Mouse (Mus musculus) adrenal gland, postnatal 10 days (tissue): Measurements from ENCODE around the gene Zfp991. TPM values are rescaled to one million over a fixed set of nuclear protein-coding genes. Genes with fewer than 3 reads are reported as not detected.
A peak's percentile ranks its signal among the peaks of the same experiment; 100 is the strongest.
"Not testable (repeated sequence)": the region's sequence is repeated elsewhere in the genome, so short reads cannot be mapped to it uniquely, and the experiment has no call there.

Experiments
- DNase-seq: peaks from one replicate; pipeline ENCODE4 v3.0.0; 2021; ENCODE audit warnings: mixed read lengths
- total RNA-seq, 2 experiments: library from RNA; stranded (reverse); gene quantifications; 2 replicates each; pipeline ENCODE4 v1.2.3; 2021

The Zfp991 gene
- total RNA-seq, 2 experiments from 2014 or later = 9.5 to 15.8 TPM

DNA sequence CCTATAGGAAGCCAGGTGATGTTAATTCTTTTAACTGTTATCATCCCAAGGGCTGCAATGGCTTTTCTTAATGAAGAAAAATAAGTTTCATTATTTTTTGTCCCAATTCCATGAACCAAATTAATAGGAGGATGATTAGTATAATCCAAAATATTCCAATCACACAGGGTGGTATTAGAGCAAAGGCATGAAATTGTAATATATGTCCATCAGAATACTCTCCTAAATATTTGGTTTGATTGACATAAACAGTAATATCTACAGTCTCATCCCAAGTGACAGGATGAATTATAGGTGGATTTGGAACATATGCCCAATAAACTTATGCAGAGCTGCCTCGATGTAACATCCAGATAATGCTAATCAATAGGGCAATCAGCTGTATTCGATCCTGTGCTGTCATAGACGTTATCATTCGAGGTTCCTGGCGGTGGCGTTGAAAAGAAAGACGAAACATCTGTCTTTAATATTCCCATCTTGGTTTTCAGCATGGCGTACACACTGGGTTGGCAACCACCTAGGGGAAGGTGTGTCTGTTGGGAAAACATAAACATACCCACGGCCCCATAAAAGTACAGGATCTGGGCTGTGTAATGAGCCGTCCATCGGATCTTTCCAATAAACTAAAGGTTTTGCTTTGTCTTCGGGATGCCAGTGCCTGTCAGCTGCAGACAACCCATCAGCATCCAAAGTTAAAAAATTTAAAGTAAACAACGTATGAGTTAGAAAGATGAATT is 50.3 kb downstream of the Zfp991 start:
- DNase-seq = not testable (repeated sequence)

DNA sequence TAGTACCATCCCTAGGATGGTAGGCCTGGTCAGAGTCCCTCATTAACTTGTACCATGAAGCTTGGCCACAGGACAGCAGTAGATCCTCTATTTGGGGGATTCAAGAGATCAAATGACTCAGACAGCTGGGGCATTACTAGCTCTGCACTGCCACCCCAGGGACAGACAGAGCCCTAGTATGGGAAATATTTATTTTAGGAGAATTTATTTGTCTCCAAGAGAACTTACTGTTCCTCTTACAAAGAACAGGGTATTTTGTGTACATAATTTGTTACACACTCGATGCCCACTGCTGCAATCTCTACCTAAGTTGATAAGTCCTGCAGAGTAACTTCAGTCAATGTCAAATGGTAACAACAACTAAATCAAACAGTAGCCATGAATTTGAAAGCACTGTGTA is 55.0 kb downstream of the Zfp991 start:
- DNase-seq = not testable (repeated sequence)

DNA sequence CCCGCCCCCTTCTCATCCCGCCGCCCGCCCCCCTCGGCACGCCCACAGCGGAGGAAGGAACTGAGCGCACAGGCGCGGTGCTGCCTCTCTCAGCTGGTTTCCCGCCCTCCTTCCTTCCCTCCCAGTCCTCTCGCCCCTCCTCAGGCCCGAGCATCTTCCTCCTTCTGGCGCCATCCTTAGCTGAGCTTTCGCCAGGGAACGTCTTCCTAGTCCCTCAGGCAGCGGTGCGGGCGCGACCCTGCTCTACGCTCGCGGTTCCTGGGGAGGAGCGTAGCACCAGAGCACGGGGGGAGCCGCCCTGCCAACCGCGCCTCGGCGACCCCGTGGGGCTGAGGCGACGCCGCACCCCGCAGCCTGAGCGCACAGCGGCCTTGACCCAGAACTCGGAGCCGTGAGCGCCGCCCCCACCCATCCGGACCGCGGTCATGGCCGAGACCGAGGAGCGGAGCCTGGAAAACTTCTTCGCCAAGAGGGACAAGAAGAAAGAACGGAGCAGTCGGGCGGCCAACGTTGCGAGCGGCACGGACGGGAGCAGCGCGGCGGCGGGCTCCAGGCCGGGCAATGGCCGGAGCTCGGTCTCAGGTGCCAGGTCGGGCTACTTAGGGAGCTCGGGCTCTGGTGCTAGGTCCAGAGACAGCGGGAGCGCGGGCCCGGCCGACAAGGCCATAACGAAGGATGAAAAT is 55.6 kb downstream of the Zfp991 start:
- DNase-seq = not testable (repeated sequence)

DNA sequence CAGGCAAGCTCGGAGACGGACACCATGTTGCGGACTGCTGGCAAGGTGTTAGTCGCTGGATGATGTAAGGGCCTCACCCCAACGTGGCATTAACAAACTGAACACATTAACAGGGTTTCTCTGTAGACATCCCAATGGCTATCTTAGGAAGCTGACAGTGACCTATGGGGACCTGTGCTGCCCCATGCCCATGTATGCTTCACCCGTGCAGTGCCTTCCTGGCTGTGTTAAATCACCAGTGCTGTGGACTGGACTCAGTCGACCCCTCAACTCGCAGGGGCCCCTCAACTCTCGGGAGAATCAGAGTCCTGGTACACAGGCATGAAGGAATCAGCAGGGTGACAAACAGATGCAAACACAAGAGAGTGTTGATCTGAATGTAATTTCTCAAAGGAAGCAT is 63.3 kb downstream of the Zfp991 start:
- DNase-seq = not testable (repeated sequence)

DNA sequence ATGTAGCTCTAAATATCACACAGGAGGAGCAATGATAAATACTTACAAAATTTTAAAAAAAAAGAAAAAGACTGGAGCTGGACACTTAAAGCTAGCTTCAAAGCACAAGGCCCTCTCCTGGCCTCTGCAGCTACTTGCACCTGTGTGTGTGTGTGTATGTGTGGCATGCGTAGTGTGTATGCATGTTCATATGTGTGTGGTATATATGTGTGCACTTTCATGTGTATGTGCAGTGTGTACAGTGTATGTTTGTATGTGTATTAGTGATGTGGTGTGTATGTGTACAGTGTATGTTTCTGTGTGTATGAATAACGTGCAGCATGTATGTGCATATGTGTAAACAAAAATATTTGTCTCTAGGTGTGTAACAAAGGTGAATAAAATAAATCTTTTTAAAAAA is 65.4 kb downstream of the Zfp991 start:
- DNase-seq = not testable (repeated sequence)

DNA sequence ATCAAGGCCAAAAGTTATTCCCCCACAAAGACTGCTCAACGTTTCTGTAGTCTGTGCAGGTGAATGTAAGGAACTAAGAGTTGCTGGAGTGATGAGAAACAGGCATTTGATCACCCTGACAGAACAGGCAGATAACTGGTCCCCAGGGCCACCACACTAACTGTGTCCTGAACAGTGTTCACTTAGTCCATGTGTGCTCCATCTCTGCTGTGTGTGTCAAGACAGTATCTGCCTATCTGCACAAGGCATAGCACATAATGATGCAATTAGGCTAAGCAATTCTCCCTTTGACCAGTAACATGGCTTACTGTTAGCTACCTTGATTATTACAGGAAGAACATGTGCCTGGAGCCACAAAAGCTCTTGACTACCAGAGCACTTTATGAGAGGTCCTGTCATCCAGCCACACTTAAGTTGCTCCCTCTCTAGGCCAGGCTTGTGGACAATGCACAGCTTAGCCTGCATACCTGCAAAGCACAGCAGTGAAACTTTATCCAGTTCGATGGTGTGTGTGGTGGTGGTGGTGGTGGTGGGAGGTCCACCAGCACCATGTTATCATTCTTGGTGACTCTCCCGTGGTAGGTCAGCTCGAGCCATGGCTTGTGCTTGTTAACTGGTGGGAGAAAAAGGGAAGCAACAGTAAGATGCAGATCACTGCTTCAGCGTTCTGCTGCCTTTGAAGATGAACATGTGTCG is 67.4 kb downstream of the Zfp991 start:
- not testable (repeated sequence) for DNase-seq

DNA sequence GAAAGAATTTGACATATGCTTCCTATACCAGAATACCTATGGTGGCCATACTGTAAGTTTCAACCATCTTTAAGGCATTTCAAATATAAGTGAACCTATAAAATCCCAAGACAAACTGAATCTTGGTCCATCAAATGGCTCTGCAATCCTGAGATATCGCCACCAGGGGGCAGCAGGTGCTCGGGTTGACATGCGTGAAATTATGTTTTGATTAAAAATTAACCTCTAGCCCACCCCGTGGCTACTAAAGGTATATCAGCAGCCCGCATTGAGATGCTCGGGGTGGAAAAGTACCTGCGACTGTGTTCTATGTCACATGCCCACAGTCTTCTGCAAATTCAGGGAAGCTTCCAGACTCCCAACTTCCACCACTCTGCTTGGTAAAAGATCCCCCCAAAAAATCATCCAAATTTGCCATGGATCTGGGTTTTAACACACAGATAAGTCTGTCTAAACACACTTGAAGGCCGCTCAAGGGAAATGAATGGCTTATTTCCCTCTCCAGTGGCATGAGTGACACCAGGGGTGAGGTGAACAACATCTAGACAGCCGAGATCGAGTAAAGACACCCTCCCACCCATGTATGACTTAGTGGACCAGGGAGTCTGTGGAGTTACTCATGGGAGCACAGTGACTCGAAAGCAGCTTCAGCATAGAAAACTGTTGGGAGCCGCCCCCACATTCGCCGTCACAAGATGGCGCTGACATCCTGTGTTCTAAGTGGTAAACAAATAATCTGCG is 70.3 kb downstream of the Zfp991 start:
- not testable (repeated sequence) for DNase-seq

DNA sequence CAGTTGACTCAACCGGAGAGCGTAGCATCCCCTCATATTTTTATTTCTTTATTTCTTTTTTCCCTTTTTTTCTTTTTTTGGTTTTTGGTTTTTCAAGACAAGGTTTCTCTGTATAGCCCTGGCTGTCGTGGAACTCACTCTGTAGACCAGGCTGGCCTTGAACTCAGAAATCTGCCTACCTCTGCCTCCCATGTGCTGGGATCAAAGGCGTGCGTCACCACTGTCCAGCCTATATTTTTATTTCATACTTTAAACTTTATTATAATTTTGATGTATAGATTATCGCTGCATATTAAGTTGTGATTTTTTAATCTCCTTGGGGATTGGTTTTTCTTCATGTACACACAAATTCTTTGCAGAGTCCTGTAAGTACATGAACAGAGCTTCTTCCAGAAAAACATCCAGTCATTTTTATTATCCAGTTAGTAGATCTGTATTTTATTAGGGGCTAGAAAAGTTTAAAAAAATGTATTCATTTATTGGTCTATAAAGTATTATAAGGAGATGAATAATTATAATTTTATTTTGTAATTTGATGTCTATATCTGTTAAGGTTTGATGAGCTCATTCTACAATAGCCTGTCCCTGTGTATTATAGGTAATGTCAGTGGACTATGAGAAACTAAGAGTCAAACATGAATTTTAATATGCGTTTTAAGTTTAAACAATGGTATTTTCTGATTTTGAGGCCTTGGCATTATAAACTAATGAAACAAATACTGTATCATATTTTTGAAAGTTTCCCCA is 80.5 kb downstream of the Zfp991 start:
- DNase-seq = not testable (repeated sequence)

DNA sequence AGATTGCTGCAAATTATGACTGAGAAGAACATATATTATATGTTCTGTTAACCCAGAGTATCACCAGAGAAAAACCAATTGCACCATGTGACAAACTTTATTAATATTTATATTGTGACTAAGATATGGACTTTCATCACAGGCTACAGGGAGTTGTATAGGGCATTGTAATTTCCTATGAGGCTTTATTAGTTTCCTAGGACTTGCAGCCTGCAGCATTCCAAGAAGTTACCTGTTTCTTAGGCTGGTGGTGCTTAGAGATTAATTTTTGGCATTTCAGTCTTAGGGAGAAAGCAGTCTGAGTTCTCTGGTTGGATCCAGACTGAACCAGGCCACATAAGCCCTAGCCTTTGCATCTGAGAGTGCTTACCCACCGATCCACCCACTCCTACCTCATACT is 82.4 kb downstream of the Zfp991 start:
- not testable (repeated sequence) for DNase-seq

DNA sequence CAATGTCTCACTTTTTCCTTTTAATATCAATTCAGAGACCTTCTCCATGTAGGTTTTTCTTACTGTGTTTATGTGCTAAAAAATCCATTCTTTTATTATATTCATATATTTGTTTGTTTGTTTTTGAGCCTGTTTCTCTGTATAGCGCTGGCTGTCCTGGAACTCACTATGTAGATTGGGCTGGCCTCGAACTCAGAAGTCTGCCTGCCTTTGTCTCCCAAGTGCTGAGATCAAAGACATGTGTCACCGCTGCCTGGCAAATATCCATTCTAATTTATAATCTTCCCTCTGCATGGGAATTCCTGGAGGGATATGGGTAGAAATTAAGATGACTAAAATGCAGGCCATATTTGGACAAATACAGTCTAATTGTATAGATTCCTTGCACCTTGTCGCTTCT is 85.8 kb downstream of the Zfp991 start:
- DNase-seq = not testable (repeated sequence)

DNA sequence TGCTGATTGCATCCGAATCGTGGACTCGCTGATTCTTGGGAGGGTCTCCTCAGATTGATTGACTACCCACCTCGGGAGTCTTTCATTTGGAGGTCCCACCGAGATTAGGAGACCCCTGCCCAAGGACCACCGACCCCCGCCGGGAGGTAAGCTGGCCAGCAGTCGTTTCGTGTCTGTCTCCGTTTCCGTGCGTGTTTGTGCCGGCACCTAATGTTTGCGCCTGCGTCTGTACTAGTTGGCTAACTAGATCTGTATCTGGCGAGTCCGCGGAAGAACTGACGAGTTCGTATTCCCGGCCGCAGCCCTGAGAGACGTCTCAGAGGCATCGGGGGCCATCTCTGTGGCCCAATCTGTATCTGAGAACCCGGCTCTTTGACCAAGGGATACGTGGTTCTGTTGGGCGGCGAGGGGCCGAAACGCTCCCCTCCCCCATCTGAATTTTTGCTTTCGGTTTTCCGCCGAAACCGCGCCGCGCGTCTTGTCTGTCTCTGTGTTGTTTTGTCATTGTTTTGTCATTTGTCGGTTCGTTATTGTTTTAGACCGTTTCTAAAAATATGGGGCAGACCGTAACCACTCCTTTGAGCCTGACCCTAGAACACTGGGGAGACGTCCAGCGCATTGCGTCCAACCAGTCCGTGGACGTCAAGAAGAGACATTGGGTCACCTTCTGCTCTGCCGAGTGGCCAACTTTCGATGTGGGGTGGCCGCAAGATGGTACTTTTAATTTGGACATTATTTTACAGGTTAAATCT is 87.7 kb downstream of the Zfp991 start:
- DNase-seq = peak; percentile 30

DNA sequence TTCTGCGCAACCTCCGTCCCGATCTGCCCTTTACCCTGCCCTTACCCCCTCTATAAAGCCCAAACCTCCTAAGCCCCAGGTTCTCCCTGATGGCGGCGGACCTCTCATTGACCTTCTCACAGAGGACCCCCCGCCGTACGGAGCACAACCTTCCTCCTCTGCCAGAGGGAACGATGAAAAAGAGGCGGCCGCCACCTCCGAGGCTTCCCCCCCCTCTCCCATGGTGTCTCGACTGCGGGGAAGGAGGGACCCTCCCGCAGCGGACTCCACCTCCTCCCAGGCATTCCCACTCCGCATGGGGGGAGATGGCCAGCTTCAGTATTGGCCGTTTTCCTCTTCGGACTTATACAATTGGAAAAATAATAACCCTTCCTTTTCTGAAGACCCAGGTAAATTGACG is 88.4 kb downstream of the Zfp991 start:
- DNase-seq = peak; percentile 30

DNA sequence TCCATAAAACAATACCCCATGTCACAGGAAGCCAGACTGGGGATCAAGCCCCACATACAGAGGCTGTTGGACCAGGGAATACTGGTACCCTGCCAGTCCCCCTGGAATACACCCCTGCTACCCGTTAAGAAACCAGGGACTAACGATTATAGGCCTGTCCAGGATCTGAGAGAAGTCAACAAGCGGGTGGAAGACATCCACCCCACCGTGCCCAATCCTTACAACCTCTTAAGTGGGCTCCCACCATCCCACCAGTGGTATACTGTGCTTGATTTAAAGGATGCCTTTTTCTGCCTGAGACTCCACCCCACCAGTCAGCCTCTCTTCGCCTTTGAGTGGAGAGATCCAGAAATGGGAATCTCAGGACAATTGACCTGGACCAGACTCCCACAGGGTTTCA is 90.2 kb downstream of the Zfp991 start:
- not testable (repeated sequence) for DNase-seq

DNA sequence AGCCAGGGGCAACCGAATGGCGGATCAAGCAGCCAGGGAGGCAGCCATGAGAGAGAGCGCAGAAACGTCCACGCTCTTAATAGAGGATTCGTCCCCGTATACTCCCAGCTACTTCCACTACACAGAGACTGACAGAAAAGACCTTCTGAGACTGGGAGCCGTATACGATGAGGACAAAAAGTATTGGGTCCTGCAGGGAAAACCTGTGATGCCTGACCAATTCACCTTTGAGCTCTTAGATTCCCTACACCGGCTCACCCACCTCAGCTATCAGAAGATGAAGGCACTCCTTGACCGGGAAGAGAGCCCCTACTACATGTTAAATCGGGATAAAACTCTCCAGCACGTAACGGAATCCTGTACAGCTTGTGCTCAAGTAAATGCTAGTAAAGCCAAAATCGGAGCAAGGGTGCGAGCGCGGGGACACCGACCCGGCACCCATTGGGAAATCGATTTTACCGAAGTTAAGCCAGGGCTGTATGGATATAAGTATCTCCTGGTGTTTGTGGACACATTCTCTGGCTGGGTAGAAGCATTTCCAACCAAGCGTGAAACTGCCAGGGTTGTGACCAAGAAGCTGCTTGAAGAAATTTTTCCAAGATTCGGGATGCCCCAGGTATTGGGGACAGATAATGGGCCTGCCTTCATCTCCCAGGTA is 92.1 kb downstream of the Zfp991 start:
- peak; percentile 7 for DNase-seq

DNA sequence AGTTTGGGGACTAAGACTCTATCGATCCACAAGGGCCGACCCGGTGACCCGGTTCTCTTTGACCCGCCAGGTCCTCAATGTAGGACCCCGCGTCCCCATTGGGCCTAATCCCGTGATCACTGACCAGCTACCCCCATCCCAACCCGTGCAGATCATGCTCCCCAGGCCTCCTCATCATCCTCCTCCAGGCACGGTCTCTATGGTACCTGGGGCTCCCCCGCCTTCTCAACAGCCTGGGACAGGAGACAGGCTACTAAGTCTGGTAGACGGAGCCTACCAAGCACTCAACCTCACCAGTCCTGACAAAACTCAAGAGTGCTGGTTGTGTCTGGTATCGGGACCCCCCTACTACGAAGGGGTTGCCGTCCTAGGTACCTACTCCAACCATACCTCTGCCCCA is 93.8 kb downstream of the Zfp991 start:
- DNase-seq = not testable (repeated sequence)

DNA sequence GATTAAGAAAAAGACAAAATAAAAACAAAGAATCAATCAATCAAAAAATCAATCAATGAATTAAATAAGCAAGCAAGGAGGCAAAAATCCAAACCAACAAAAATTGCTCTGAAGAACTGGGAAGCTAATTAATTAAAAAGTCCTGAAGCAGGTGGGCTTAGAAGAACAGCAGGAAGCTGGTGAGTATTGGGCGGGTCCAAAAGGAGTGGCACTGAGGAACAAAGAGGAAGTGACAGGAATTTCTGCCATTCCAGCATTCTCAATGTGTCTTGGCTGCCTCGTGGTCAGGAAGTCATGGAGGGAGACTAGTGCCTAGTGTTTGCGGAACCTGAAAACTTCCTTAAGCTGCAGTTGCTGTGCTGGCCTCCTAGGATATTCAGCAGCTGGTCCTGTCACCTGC is 98.2 kb downstream of the Zfp991 start:
- DNase-seq = not testable (repeated sequence)
